Mouse (Mus musculus): ENCODE data around the gene Psmb4.
"Not testable (repeated sequence)": the region's sequence is repeated elsewhere in the genome, so short reads cannot be mapped to it uniquely, and the experiment has no call there.

- TF ChIP-seq EP300 (IDR thresholded peaks at IDR 0.05; ENCODE audit: insufficient read depth, low read depth, low read length); CTCF (IDR thresholded peaks at IDR 0.05); POLR2A (IDR thresholded peaks at IDR 0.05; ENCODE audit: insufficient read depth, low read depth, low read length): not testable (repeated sequence)
Observed at GRCm38 (mm10) chr3:94932279-94932678, 45.5 kb upstream of the Psmb4 start.
